Mouse (Mus musculus): ENCODE data around the gene Upp1. TPM values are rescaled to one million over a fixed set of nuclear protein-coding genes. Genes with fewer than 3 reads are reported as not detected.
"Not testable (repeated sequence)": the region's sequence is repeated elsewhere in the genome, so short reads cannot be mapped to it uniquely, and the experiment has no call there.

Gene Upp1
- polyA plus RNA-seq, 1 experiment from 2014 or later: 41.7 TPM

DNA sequence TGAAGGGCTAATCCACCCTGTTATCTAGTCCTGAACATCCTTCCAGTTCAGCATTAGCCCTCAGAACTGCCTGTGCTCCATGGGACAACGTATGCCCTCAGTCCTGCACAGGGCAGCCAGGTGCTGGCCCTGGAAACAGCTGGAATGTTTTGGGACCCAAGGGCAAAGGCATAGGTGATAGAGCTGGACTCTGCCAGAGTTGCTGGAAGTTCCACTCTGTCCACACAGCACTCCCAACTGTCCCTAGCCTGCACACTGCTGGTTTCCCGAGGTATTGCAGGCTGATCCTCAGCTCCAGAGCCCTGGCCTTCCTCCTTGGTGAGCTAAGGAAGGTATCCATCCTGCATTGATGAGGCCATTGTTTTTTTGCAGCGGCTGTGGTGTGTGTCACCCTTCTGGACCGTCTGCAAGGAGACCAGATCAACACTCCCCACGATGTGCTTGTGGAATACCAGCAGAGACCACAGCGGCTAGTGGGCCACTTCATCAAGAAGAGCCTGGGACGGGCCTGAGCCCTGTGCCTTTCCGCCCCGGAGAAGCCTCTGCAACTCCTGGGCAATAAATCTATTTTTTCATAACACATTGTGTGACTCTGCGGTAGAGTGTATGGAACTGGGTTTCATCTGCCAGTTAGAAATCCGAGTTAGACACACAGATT, 17.8 kb downstream of the Upp1 start:
- Histone ChIP-seq H3K9me3 (ENCODE audit: control insufficient read depth, low read length) (no peaks in the 10 kb centered on the region), H3K9ac (ENCODE audit: low read length) (no peak overlapping the region), H3K36me3 (ENCODE audit: control insufficient read depth, insufficient read depth, low read length) (peaks cover 41% of the 10 kb centered on the region), H3K4me1 (ENCODE audit: control insufficient read depth in 2 of 2, insufficient read depth in 2 of 2, low read length in 2 of 2) (no peaks in the 10 kb centered on the region), H3K27ac (replicated peaks in 1 of 2; ENCODE audit: control insufficient read depth in 1 of 2, insufficient read depth in 1 of 2, low read depth in 2 of 2, low read length in 2 of 2) (no peak overlapping the region), H3K4me2 (ENCODE audit: low read length) (no peak overlapping the region), H3K27me3 (ENCODE audit: control insufficient read depth, insufficient read depth, low read length) (no peaks in the 10 kb centered on the region), H3K4me3 (ENCODE audit: control insufficient read depth in 1 of 2, insufficient read depth in 1 of 2, low read depth in 1 of 2, low read length in 2 of 2) (no peak overlapping the region)
- no peak for ATAC-seq (ENCODE audit: insufficient number of reproducible peaks, insufficient read depth, low FRiP score, low read depth)
- WGBS: 71% methylated on average over 11 of the region's 11 CpGs

GRCm38 (mm10) chr11:9136471-9136870, 18.6 kb downstream of the Upp1 start:
- Histone ChIP-seq H3K9ac (ENCODE audit: low read length) (no peak overlapping the region), H3K4me2 (ENCODE audit: low read length) (no peak overlapping the region), H3K9me3 (ENCODE audit: control insufficient read depth, low read length) (no peaks in the 10 kb centered on the region), H3K27ac (replicated peaks in 1 of 2; ENCODE audit: control insufficient read depth in 1 of 2, insufficient read depth in 1 of 2, low read depth in 2 of 2, low read length in 2 of 2) (no peak overlapping the region), H3K4me1 (ENCODE audit: control insufficient read depth in 2 of 2, insufficient read depth in 2 of 2, low read length in 2 of 2) (no peaks in the 10 kb centered on the region), H3K4me3 (ENCODE audit: control insufficient read depth in 1 of 2, insufficient read depth in 1 of 2, low read depth in 1 of 2, low read length in 2 of 2) (no peak overlapping the region), H3K36me3 (ENCODE audit: control insufficient read depth, insufficient read depth, low read length) (peaks cover 40% of the 10 kb centered on the region), H3K27me3 (ENCODE audit: control insufficient read depth, insufficient read depth, low read length) (no peaks in the 10 kb centered on the region)
- ATAC-seq (ENCODE audit: insufficient number of reproducible peaks, insufficient read depth, low FRiP score, low read depth): no peak
- WGBS: 13% methylated on average over 5 of the region's 5 CpGs

DNA sequence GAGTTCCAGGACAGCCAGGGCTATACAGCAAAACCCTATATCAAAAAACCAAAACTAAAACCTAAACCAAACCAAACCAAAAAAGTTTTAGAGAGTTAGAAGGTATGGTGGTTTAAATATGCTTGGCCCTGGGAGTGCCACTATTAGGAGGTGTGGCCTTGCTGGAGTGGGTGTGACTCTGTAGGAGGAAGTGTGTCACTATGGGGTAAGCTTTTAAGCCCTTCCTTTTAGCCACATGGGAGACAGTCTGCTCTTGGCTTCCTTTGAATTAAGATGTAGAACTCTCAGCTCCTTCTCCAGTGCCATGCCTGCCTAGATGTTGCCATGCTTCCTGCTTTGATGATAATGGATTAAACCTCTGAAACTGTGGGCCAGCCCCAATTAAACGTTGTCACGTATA, 27.2 kb downstream of the Upp1 start:
- no peak overlapping the region for H3K9ac ChIP-seq (ENCODE audit: low read length)
- H3K4me1 ChIP-seq (ENCODE audit: control insufficient read depth in 2 of 2, insufficient read depth in 2 of 2, low read length in 2 of 2): no peaks in the 10 kb centered on the region
- H3K36me3 ChIP-seq (ENCODE audit: control insufficient read depth, insufficient read depth, low read length): no peaks in the 10 kb centered on the region
- no peak overlapping the region for H3K4me3 ChIP-seq (ENCODE audit: control insufficient read depth in 1 of 2, insufficient read depth in 1 of 2, low read depth in 1 of 2, low read length in 2 of 2)
- WGBS: 85% methylated on average over 2 of the region's 2 CpGs
- H3K27me3 ChIP-seq (ENCODE audit: control insufficient read depth, insufficient read depth, low read length): no peaks in the 10 kb centered on the region
- ATAC-seq (ENCODE audit: insufficient number of reproducible peaks, insufficient read depth, low FRiP score, low read depth): no peak
- H3K4me2 ChIP-seq (ENCODE audit: low read length): no peak overlapping the region
- H3K27ac ChIP-seq (replicated peaks in 1 of 2; ENCODE audit: control insufficient read depth in 1 of 2, insufficient read depth in 1 of 2, low read depth in 2 of 2, low read length in 2 of 2): no peak overlapping the region
- H3K9me3 ChIP-seq (ENCODE audit: control insufficient read depth, low read length): peaks cover 5% of the 10 kb centered on the region; the same call in 1 of the 2 replicates

GRCm38 (mm10) chr11:9146115-9146514, 28.2 kb downstream of the Upp1 start:
- Histone ChIP-seq H3K4me1 (ENCODE audit: control insufficient read depth in 2 of 2, insufficient read depth in 2 of 2, low read length in 2 of 2) (no peaks in the 10 kb centered on the region), H3K27ac (replicated peaks in 1 of 2; ENCODE audit: control insufficient read depth in 1 of 2, insufficient read depth in 1 of 2, low read depth in 2 of 2, low read length in 2 of 2) (no peak overlapping the region), H3K4me3 (ENCODE audit: control insufficient read depth in 1 of 2, insufficient read depth in 1 of 2, low read depth in 1 of 2, low read length in 2 of 2) (no peak overlapping the region), H3K9me3 (ENCODE audit: control insufficient read depth, low read length) (peaks cover 5% of the 10 kb centered on the region; the same call in 1 of the 2 replicates), H3K4me2 (ENCODE audit: low read length) (no peak overlapping the region), H3K36me3 (ENCODE audit: control insufficient read depth, insufficient read depth, low read length) (no peaks in the 10 kb centered on the region), H3K27me3 (ENCODE audit: control insufficient read depth, insufficient read depth, low read length) (no peaks in the 10 kb centered on the region), H3K9ac (ENCODE audit: low read length) (no peak overlapping the region)
- ATAC-seq (ENCODE audit: insufficient number of reproducible peaks, insufficient read depth, low FRiP score, low read depth): no peak
- 88% methylated on average over 4 of the region's 4 CpGs for WGBS

GRCm38 (mm10) chr11:9146683-9147082, 28.8 kb downstream of the Upp1 start:
- Histone ChIP-seq H3K4me2 (ENCODE audit: low read length) (no peak overlapping the region), H3K27ac (replicated peaks in 1 of 2; ENCODE audit: control insufficient read depth in 1 of 2, insufficient read depth in 1 of 2, low read depth in 2 of 2, low read length in 2 of 2) (no peak overlapping the region), H3K4me3 (ENCODE audit: control insufficient read depth in 1 of 2, insufficient read depth in 1 of 2, low read depth in 1 of 2, low read length in 2 of 2) (no peak overlapping the region), H3K9ac (ENCODE audit: low read length) (no peak overlapping the region), H3K9me3 (ENCODE audit: control insufficient read depth, low read length) (peaks cover 5% of the 10 kb centered on the region; the same call in 1 of the 2 replicates), H3K36me3 (ENCODE audit: control insufficient read depth, insufficient read depth, low read length) (no peaks in the 10 kb centered on the region), H3K4me1 (ENCODE audit: control insufficient read depth in 2 of 2, insufficient read depth in 2 of 2, low read length in 2 of 2) (no peaks in the 10 kb centered on the region), H3K27me3 (ENCODE audit: control insufficient read depth, insufficient read depth, low read length) (no peaks in the 10 kb centered on the region)
- ATAC-seq (ENCODE audit: insufficient number of reproducible peaks, insufficient read depth, low FRiP score, low read depth): no peak
- WGBS: 85% methylated on average over 1 of the region's 1 CpGs

DNA sequence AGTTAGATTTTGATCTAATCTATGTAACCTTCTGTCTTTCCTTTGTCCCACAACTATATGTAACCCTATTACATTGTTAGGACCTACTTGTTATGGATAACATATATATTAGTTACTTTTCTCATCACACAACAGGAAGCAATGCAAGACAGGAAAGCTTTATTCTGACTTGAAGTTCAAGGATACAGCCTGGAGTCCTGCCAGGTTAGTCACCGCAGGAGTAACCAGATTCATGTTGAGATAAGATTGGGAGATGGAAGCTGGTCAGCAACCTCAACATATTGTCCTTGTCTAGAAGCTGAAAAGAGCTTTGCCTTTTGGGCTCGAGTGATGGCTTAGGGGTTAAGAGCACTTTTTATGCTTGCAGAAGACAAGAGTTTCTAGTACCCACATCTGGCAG, 30.3 kb downstream of the Upp1 start:
- WGBS: 48% methylated on average over 2 of the region's 2 CpGs
- H3K9me3 ChIP-seq (ENCODE audit: control insufficient read depth, low read length): peaks cover 5% of the 10 kb centered on the region; the same call in 1 of the 2 replicates
- H3K36me3 ChIP-seq (ENCODE audit: control insufficient read depth, insufficient read depth, low read length): no peaks in the 10 kb centered on the region
- no peaks in the 10 kb centered on the region for H3K27me3 ChIP-seq (ENCODE audit: control insufficient read depth, insufficient read depth, low read length)
- no peaks in the 10 kb centered on the region for H3K4me1 ChIP-seq (ENCODE audit: control insufficient read depth in 2 of 2, insufficient read depth in 2 of 2, low read length in 2 of 2)
- no peak overlapping the region for H3K9ac ChIP-seq (ENCODE audit: low read length)
- no peak overlapping the region for H3K4me3 ChIP-seq (ENCODE audit: control insufficient read depth in 1 of 2, insufficient read depth in 1 of 2, low read depth in 1 of 2, low read length in 2 of 2)
- H3K27ac ChIP-seq (replicated peaks in 1 of 2; ENCODE audit: control insufficient read depth in 1 of 2, insufficient read depth in 1 of 2, low read depth in 2 of 2, low read length in 2 of 2): no peak overlapping the region
- no peak overlapping the region for H3K4me2 ChIP-seq (ENCODE audit: low read length)
- ATAC-seq (ENCODE audit: insufficient number of reproducible peaks, insufficient read depth, low FRiP score, low read depth): no peak

DNA sequence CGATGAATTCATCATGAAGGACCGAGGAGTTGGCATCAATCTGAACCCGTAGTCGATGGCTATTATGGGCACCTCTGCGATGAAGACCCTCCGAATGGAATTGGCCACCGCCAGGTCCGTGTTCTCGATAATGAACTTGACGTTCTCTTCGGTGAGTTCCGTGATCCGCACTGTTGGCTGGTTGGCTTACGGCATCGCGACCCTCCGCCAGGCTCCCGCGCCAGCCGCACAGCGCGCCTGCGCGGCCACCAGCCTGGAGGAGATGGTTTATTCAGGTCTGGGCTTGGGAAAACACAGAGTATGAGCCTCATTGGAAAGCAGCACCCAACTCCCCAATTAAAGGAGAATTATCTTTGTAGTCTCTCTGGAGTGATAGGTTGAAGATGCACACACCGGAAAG, 32.5 kb downstream of the Upp1 start:
- H3K4me2 ChIP-seq (ENCODE audit: low read length); H3K9me3 ChIP-seq (ENCODE audit: control insufficient read depth, low read length); H3K9ac ChIP-seq (ENCODE audit: low read length); H3K4me1 ChIP-seq (ENCODE audit: control insufficient read depth in 2 of 2, insufficient read depth in 2 of 2, low read length in 2 of 2); H3K27ac ChIP-seq (replicated peaks in 1 of 2; ENCODE audit: control insufficient read depth in 1 of 2, insufficient read depth in 1 of 2, low read depth in 2 of 2, low read length in 2 of 2); ATAC-seq (ENCODE audit: insufficient number of reproducible peaks, insufficient read depth, low FRiP score, low read depth); H3K27me3 ChIP-seq (ENCODE audit: control insufficient read depth, insufficient read depth, low read length); H3K4me3 ChIP-seq (ENCODE audit: control insufficient read depth in 1 of 2, insufficient read depth in 1 of 2, low read depth in 1 of 2, low read length in 2 of 2); H3K36me3 ChIP-seq (ENCODE audit: control insufficient read depth, insufficient read depth, low read length): not testable (repeated sequence)
- WGBS: 72% methylated on average over 25 of the region's 25 CpGs

DNA sequence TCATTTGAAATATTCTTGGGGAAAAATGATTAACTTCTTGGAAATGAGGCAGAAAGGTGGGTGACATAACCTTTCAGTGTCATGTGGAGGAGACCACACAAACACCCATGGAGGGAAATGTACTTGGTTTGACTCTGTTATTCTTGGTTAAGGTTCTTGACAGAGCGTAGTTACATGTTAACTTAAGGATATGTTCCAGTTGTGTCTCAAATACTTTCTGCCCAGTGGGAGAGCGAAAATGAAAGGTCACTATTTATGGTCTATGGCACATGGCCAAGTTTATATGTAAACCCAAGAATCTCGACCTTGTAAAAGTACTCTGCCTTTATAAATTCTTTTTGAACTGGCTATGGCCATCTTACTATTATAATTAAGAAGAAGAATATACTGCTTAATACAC, 42.0 kb downstream of the Upp1 start:
- H3K4me3 ChIP-seq (ENCODE audit: control insufficient read depth in 1 of 2, insufficient read depth in 1 of 2, low read depth in 1 of 2, low read length in 2 of 2): no peak overlapping the region

More for the DNA sequence above, 42.0 kb downstream of the Upp1 start:
- Histone ChIP-seq H3K4me2 (ENCODE audit: low read length) (no peak overlapping the region), H3K9me3 (ENCODE audit: control insufficient read depth, low read length) (no peaks in the 10 kb centered on the region), H3K27ac (replicated peaks in 1 of 2; ENCODE audit: control insufficient read depth in 1 of 2, insufficient read depth in 1 of 2, low read depth in 2 of 2, low read length in 2 of 2) (no peak overlapping the region), H3K27me3 (ENCODE audit: control insufficient read depth, insufficient read depth, low read length) (no peaks in the 10 kb centered on the region), H3K9ac (ENCODE audit: low read length) (no peak overlapping the region), H3K4me1 (ENCODE audit: control insufficient read depth in 2 of 2, insufficient read depth in 2 of 2, low read length in 2 of 2) (no peaks in the 10 kb centered on the region), H3K36me3 (ENCODE audit: control insufficient read depth, insufficient read depth, low read length) (no peaks in the 10 kb centered on the region)
- WGBS: 43% methylated on average over 3 of the region's 3 CpGs
- ATAC-seq (ENCODE audit: insufficient number of reproducible peaks, insufficient read depth, low FRiP score, low read depth): no peak
